Mouse (Mus musculus) embryonic facial prominence, embryonic 14.5 days (tissue): ENCODE data around the gene Ank2. TPM values are rescaled to one million over a fixed set of nuclear protein-coding genes. Genes with fewer than 3 reads are reported as not detected.
A peak's percentile ranks its signal among the peaks of the same experiment; 100 is the strongest.

Experiments used
- ATAC-seq: fragments of 200-750 bp; cut with Nextera tagmentation; 2 replicates; pipeline ENCODE4 v1.8.0; 2017; ENCODE audit warnings: low read depth, moderate number of reproducible peaks, moderate TSS enrichment
- DNase-seq: peaks from one replicate; pipeline ENCODE4 v3.0.0-alpha.2; 2015; ENCODE audit warnings: low spot score
- H3K27ac ChIP-seq: fragments of 300-500 bp; sonication (generic); replicated peaks from 2 replicates; pipeline ENCODE4 v1.5.1; 2014; ENCODE audit warnings: low read depth, mild to moderate bottlenecking, low read length, moderate library complexity
- H3K27me3 ChIP-seq: fragments of 300-500 bp; sonication (generic); replicated peaks from 2 replicates; pipeline ENCODE4 v1.6.1; 2014; ENCODE audit warnings: low read length; ENCODE audit not compliant: control insufficient read depth, insufficient read depth
- H3K36me3 ChIP-seq: fragments of 300-500 bp; sonication (generic); 2 replicates; pipeline ENCODE4 v1.6.1; 2014; ENCODE audit warnings: low read length, mixed read lengths; ENCODE audit not compliant: control insufficient read depth, insufficient read depth
- H3K4me1 ChIP-seq: fragments of 300-500 bp; sonication (generic); 2 replicates; pipeline ENCODE4 v1.6.1; 2014; ENCODE audit warnings: antibody characterized with exemption, low read length; ENCODE audit not compliant: control insufficient read depth, insufficient read depth
- H3K4me2 ChIP-seq: fragments of 300-500 bp; sonication (generic); 2 replicates; pipeline ENCODE4 v1.6.1; 2014; ENCODE audit warnings: low read depth, mild to moderate bottlenecking, low read length, moderate library complexity, mixed read lengths
- H3K4me3 ChIP-seq: fragments of 300-500 bp; sonication (generic); 2 replicates; pipeline ENCODE4 v1.5.1; 2014; ENCODE audit warnings: low read depth, mild to moderate bottlenecking, low read length
- H3K9ac ChIP-seq: fragments of 300-500 bp; sonication (generic); 2 replicates; pipeline ENCODE4 v1.6.1; 2014; ENCODE audit warnings: low read depth, mild to moderate bottlenecking, low read length, moderate library complexity, mixed read lengths
- H3K9me3 ChIP-seq: fragments of 300-500 bp; sonication (generic); 2 replicates; pipeline ENCODE4 v1.6.1; 2016; ENCODE audit warnings: low read length; ENCODE audit not compliant: control insufficient read depth
- WGBS: fragments of 180-500 bp; shearing (Covaris S2); extraction: QIAGEN DNeasy Blood & Tissue Kit; methylation state at CpG from one replicate; pipeline ENCODE4 v1.1.7; 2014; 5-methylcytosine and 5-hydroxymethylcytosine counted together
- polyA plus RNA-seq: library from polyadenylated mRNA; unstranded; fragments of >200 nt; fragmentation: Nextera tagmentation; extraction: Ambion mirVana; gene quantifications from 2 replicates; pipeline ENCODE4 v1.2.1, GENCODE M21; 2014

Ank2 gene
- polyA plus RNA-seq, 1 experiment from 2014 or later: 48.3 TPM

GRCm38 (mm10) chr3:127134062-127134461 is 365.1 kb downstream of the Ank2 start:
- Histone ChIP-seq H3K9me3 (no peaks in the 10 kb centered on the region), H3K4me2 (no peak overlapping the region), H3K4me1 (no peaks in the 10 kb centered on the region), H3K36me3 (no peaks in the 10 kb centered on the region), H3K4me3 (no peak overlapping the region), H3K27ac (no peak overlapping the region), H3K9ac (no peak overlapping the region), H3K27me3 (no peaks in the 10 kb centered on the region)
- 81% methylated on average over 2 of the region's 2 CpGs for WGBS
- DNase-seq (no peak), ATAC-seq (no peak)

- no peak for DNase-seq
- Histone ChIP-seq H3K4me3 (no peak overlapping the region), H3K9me3 (no peaks in the 10 kb centered on the region), H3K36me3 (no peaks in the 10 kb centered on the region), H3K9ac (no peak overlapping the region), H3K27me3 (no peaks in the 10 kb centered on the region), H3K4me1 (peaks cover 2% of the 10 kb centered on the region; the same call in 1 of the 2 replicates), H3K27ac (no peak overlapping the region), H3K4me2 (no peak overlapping the region)
- ATAC-seq: no peak
- 46% methylated on average over 3 of the region's 3 CpGs for WGBS
Observed at GRCm38 (mm10) chr3:127131048-127131447, 368.1 kb downstream of the Ank2 start.

- Histone ChIP-seq H3K9me3 (no peaks in the 10 kb centered on the region), H3K27me3 (no peaks in the 10 kb centered on the region), H3K36me3 (no peaks in the 10 kb centered on the region), H3K4me2 (no peak overlapping the region), H3K4me3 (no peak overlapping the region), H3K9ac (no peak overlapping the region), H3K4me1 (peaks cover 2% of the 10 kb centered on the region; the same call in 1 of the 2 replicates), H3K27ac (no peak overlapping the region)
- WGBS: 74% methylated on average over 12 of the region's 12 CpGs
- DNase-seq (no peak), ATAC-seq (no peak)
Observed at GRCm38 (mm10) chr3:127130167-127130770, 368.9 kb downstream of the Ank2 start.

GRCm38 (mm10) chr3:127129750-127130149 is 369.4 kb downstream of the Ank2 start:
- 72% methylated on average over 1 of the region's 1 CpGs for WGBS
- Histone ChIP-seq H3K4me1 (peaks cover 3% of the 10 kb centered on the region; the same call in 1 of the 2 replicates), H3K9me3 (no peaks in the 10 kb centered on the region), H3K4me2 (no peak overlapping the region), H3K27me3 (no peaks in the 10 kb centered on the region), H3K4me3 (no peak overlapping the region), H3K27ac (no peak overlapping the region), H3K9ac (no peak overlapping the region), H3K36me3 (no peaks in the 10 kb centered on the region)
- DNase-seq (no peak), ATAC-seq (no peak)

- ATAC-seq: no peak
Observed at GRCm38 (mm10) chr3:127127611-127128010, 371.5 kb downstream of the Ank2 start.

GRCm38 (mm10) chr3:127126220-127126619 is 372.9 kb downstream of the Ank2 start:
- DNase-seq (no peak), ATAC-seq (no peak)
- no peak overlapping the region for H3K4me3 ChIP-seq
- no peak overlapping the region for H3K4me2 ChIP-seq
- H3K27me3 ChIP-seq: no peaks in the 10 kb centered on the region
- no peak overlapping the region for H3K9ac ChIP-seq
- WGBS: 41% methylated on average over 3 of the region's 3 CpGs
- H3K36me3 ChIP-seq: no peaks in the 10 kb centered on the region
- no peaks in the 10 kb centered on the region for H3K9me3 ChIP-seq
- peaks cover 21% of the 10 kb centered on the region; the same call in 1 of the 2 replicates for H3K4me1 ChIP-seq
- H3K27ac ChIP-seq: no peak overlapping the region

More at GRCm38 (mm10) chr3:127127611-127128010, 371.5 kb downstream of the Ank2 start:
- Histone ChIP-seq H3K9me3 (no peaks in the 10 kb centered on the region), H3K27me3 (no peaks in the 10 kb centered on the region), H3K4me3 (no peak overlapping the region), H3K27ac (no peak overlapping the region), H3K4me1 (peaks cover 21% of the 10 kb centered on the region; the same call in 1 of the 2 replicates), H3K36me3 (no peaks in the 10 kb centered on the region), H3K9ac (no peak overlapping the region), H3K4me2 (no peak overlapping the region)
- no peak for DNase-seq
- 46% methylated on average over 1 of the region's 1 CpGs for WGBS

GRCm38 (mm10) chr3:127124375-127124993 is 374.7 kb downstream of the Ank2 start:
- Histone ChIP-seq H3K27ac (no peak overlapping the region), H3K36me3 (no peaks in the 10 kb centered on the region), H3K4me3 (no peak overlapping the region), H3K4me1 (peaks cover 21% of the 10 kb centered on the region; the same call in 1 of the 2 replicates), H3K4me2 (no peak overlapping the region), H3K9ac (no peak overlapping the region), H3K27me3 (no peaks in the 10 kb centered on the region), H3K9me3 (no peaks in the 10 kb centered on the region)
- peak; percentile 62; the same call in 1 of the 2 replicates for ATAC-seq
- peak; percentile 38 for DNase-seq
- 48% methylated on average over 10 of the region's 10 CpGs for WGBS

GRCm38 (mm10) chr3:127123376-127123775 is 375.8 kb downstream of the Ank2 start:
- 11% methylated on average over 8 of the region's 8 CpGs for WGBS
- Histone ChIP-seq H3K9ac (no peak overlapping the region), H3K4me2 (peak overlapping the region; percentile 18), H3K36me3 (no peaks in the 10 kb centered on the region), H3K27ac (no peak overlapping the region), H3K4me3 (no peak overlapping the region), H3K9me3 (no peaks in the 10 kb centered on the region), H3K4me1 (peaks cover 21% of the 10 kb centered on the region; the same call in 1 of the 2 replicates), H3K27me3 (no peaks in the 10 kb centered on the region)
- ATAC-seq (no peak), DNase-seq (no peak)

- 81% methylated on average over 4 of the region's 4 CpGs for WGBS
- H3K4me1 ChIP-seq: peaks cover 9% of the 10 kb centered on the region; the same call in 1 of the 2 replicates
- no peak overlapping the region for H3K4me2 ChIP-seq
- no peaks in the 10 kb centered on the region for H3K36me3 ChIP-seq
- ATAC-seq (no peak), DNase-seq (no peak)
- H3K9ac ChIP-seq: no peak overlapping the region
- H3K27me3 ChIP-seq: no peaks in the 10 kb centered on the region
- no peak overlapping the region for H3K4me3 ChIP-seq
- H3K9me3 ChIP-seq: no peaks in the 10 kb centered on the region
- no peak overlapping the region for H3K27ac ChIP-seq
Observed at GRCm38 (mm10) chr3:127118777-127119176, 380.4 kb downstream of the Ank2 start.
